Mouse (Mus musculus) urinary bladder, adult 18-20 months (tissue): ENCODE measurements around the gene Dock1.

ENCODE experiments used
- DNase-seq, 2 experiments: peaks; one replicate each; pipeline ENCODE4 v3.0.0; 2022; ENCODE audit warnings: low spot score in 2 of 2, mixed read lengths in 2 of 2

Gene Dock1

GRCm38 (mm10) chr7:134695431-134695830, 25.0 kb downstream of the Dock1 start:
- no peak for DNase-seq

GRCm38 (mm10) chr7:134696126-134696979, 25.9 kb downstream of the Dock1 start:
- DNase-seq: no peak

GRCm38 (mm10) chr7:134697479-134697878, 27.0 kb downstream of the Dock1 start:
- DNase-seq: no peak

- DNase-seq: no peak
These were observed 27.8 kb downstream of the Dock1 start for GRCm38 (mm10) chr7:134698246-134698645.

GRCm38 (mm10) chr7:134700001-134700400, 29.5 kb downstream of the Dock1 start:
- no peak for DNase-seq

- DNase-seq: no peak
These were observed 32.0 kb downstream of the Dock1 start for GRCm38 (mm10) chr7:134702481-134702880.

- DNase-seq: peak in 1 of 2 experiments; percentile 6
These were observed 33.2 kb downstream of the Dock1 start for GRCm38 (mm10) chr7:134703704-134704103.

- no peak for DNase-seq
These were observed 38.9 kb downstream of the Dock1 start for GRCm38 (mm10) chr7:134709226-134709853.

- DNase-seq: no peak
These were observed 41.1 kb downstream of the Dock1 start for GRCm38 (mm10) chr7:134711576-134711975.

- no peak for DNase-seq
These were observed 49.0 kb downstream of the Dock1 start for GRCm38 (mm10) chr7:134719406-134719805.

- DNase-seq: no peak
These were observed 51.9 kb downstream of the Dock1 start for GRCm38 (mm10) chr7:134722361-134722760.

- DNase-seq: no peak
These were observed 52.5 kb downstream of the Dock1 start for GRCm38 (mm10) chr7:134722955-134723354.

GRCm38 (mm10) chr7:134723509-134723908, 53.1 kb downstream of the Dock1 start:
- DNase-seq: no peak

GRCm38 (mm10) chr7:134724841-134725240, 54.4 kb downstream of the Dock1 start:
- no peak for DNase-seq

- DNase-seq: no peak
These were observed 55.4 kb downstream of the Dock1 start for GRCm38 (mm10) chr7:134725551-134726529.

- DNase-seq: no peak
These were observed 56.2 kb downstream of the Dock1 start for GRCm38 (mm10) chr7:134726530-134727258.

GRCm38 (mm10) chr7:134729348-134729747, 58.9 kb downstream of the Dock1 start:
- DNase-seq: no peak

- DNase-seq: no peak
These were observed 60.1 kb downstream of the Dock1 start for GRCm38 (mm10) chr7:134730406-134731126.

GRCm38 (mm10) chr7:134747059-134747458, 76.6 kb downstream of the Dock1 start:
- DNase-seq: no peak

- DNase-seq: no peak
These were observed 77.9 kb downstream of the Dock1 start for GRCm38 (mm10) chr7:134748376-134748775.

- no peak for DNase-seq
These were observed 79.2 kb downstream of the Dock1 start for GRCm38 (mm10) chr7:134749613-134750012.
